Mouse (Mus musculus) CH12.LX (cell line): ENCODE data around the gene Krtap5-2. TPM values are rescaled to one million over a fixed set of nuclear protein-coding genes. Genes with fewer than 3 reads are reported as not detected.
"Not testable (repeated sequence)": the region's sequence is repeated elsewhere in the genome, so short reads cannot be mapped to it uniquely, and the experiment has no call there.

Experiments
- DNase-seq: peaks from one replicate; pipeline ENCODE4 v3.0.0-alpha.2; 2013; ENCODE audit errors: extremely low read depth
- H3K27ac ChIP-seq: 2 replicates; pipeline ENCODE4 v1.5.1; 2012; ENCODE audit warnings: low read depth, mild to moderate bottlenecking, control low read depth, moderate library complexity; ENCODE audit not compliant: insufficient read depth
- H3K27me3 ChIP-seq: replicated peaks from 2 replicates; pipeline ENCODE3; 2012; ENCODE audit warnings: inconsistent platforms
- H3K36me3 ChIP-seq, 2 experiments: replicated peaks in 1 of 2; 2 replicates each; pipeline versions ENCODE3 to v1.6.1; 2012; ENCODE audit warnings: inconsistent platforms in 1 of 2, low read length in 1 of 2, mild to moderate bottlenecking in 1 of 2, mixed read lengths in 1 of 2, moderate library complexity in 1 of 2; ENCODE audit not compliant: control insufficient read depth in 1 of 2, insufficient read depth in 1 of 2
- H3K4me1 ChIP-seq, 2 experiments: 2 replicates each; pipeline ENCODE4 v1.6.1; 2012; ENCODE audit warnings: inconsistent platforms in 1 of 2, moderate library complexity in 1 of 2; ENCODE audit not compliant: insufficient read depth in 2 of 2, control insufficient read depth in 1 of 2
- H3K4me2 ChIP-seq: 2 replicates; pipeline ENCODE4 v1.6.1; 2012; ENCODE audit warnings: low read depth, mild to moderate bottlenecking, control low read depth; ENCODE audit not compliant: poor library complexity, insufficient read depth, severe bottlenecking
- H3K4me3 ChIP-seq, 3 experiments: fragments of 150-350 bp in 1 of 3; sonication (generic) in 1 of 3; replicated peaks in 1 of 3; 2 replicates each; pipeline versions ENCODE3 to v1.5.1; 2011 to 2012; ENCODE audit warnings: low read depth in 2 of 3, low read length in 2 of 3, mild to moderate bottlenecking in 2 of 3, moderate library complexity in 2 of 3, control low read depth in 1 of 3, improper control_type of control experiment in 1 of 3, inconsistent platforms in 1 of 3, mixed read lengths in 1 of 3; ENCODE audit not compliant: poor library complexity in 1 of 3
- H3K79me2 ChIP-seq: replicated peaks from 2 replicates; pipeline ENCODE4 v1.6.1; 2012; ENCODE audit warnings: mild to moderate bottlenecking, moderate library complexity; ENCODE audit not compliant: control insufficient read depth, poor library complexity, insufficient read depth, severe bottlenecking; ENCODE audit errors: extremely low read depth
- H3K9ac ChIP-seq: 2 replicates; pipeline ENCODE4 v1.6.1; 2012; ENCODE audit warnings: low read depth, mild to moderate bottlenecking, control low read depth, moderate library complexity; ENCODE audit not compliant: insufficient read depth
- H3K9me3 ChIP-seq: replicated peaks from 2 replicates; pipeline ENCODE3; 2012; ENCODE audit warnings: low read length, inconsistent platforms, mixed read lengths
- CHD1 ChIP-seq: IDR thresholded peaks from 2 replicates; pipeline ENCODE4 v1.6.1; 2012; ENCODE audit warnings: low read depth, low read length, improper control_type of control experiment, inconsistent platforms
- CHD2 ChIP-seq: IDR thresholded peaks from 2 replicates; pipeline ENCODE4 v1.6.1; 2011; ENCODE audit warnings: low read length, improper control_type of control experiment
- E2F4 ChIP-seq: IDR thresholded peaks from 2 replicates; pipeline ENCODE4 v1.6.1; 2011; ENCODE audit warnings: low read depth, low read length, improper control_type of control experiment; ENCODE audit not compliant: insufficient replicate concordance
- GABPA ChIP-seq: IDR thresholded peaks from 2 replicates; pipeline ENCODE4 v1.6.1; 2012; ENCODE audit warnings: low read depth, low read length, improper control_type of control experiment, inconsistent platforms; ENCODE audit not compliant: insufficient replicate concordance
- IRF4 ChIP-seq: IDR thresholded peaks from 2 replicates; pipeline ENCODE4 v1.6.1; 2014; ENCODE audit warnings: low read depth, mild to moderate bottlenecking, inconsistent platforms, low read length, improper control_type of control experiment
- JUN ChIP-seq: IDR thresholded peaks from 2 replicates; pipeline ENCODE4 v1.6.1; 2011; ENCODE audit warnings: low read depth, mild to moderate bottlenecking, low read length, improper control_type of control experiment, moderate library complexity; ENCODE audit not compliant: insufficient read depth
- JUND ChIP-seq: conservative IDR thresholded peaks from 2 replicates; pipeline ENCODE4 v1.6.1; 2011; ENCODE audit warnings: low read depth, low read length, improper control_type of control experiment
- MAFK ChIP-seq: IDR thresholded peaks from 2 replicates; pipeline ENCODE4 v1.6.1; 2011; ENCODE audit warnings: low read length, improper control_type of control experiment; ENCODE audit not compliant: insufficient replicate concordance
- MXI1 ChIP-seq: IDR thresholded peaks from 2 replicates; pipeline ENCODE4 v1.6.1; 2011; ENCODE audit warnings: mild to moderate bottlenecking, low read depth, low read length, improper control_type of control experiment
- NRF1 ChIP-seq: IDR thresholded peaks from 2 replicates; pipeline ENCODE4 v1.6.1; 2014; ENCODE audit warnings: low read depth, mild to moderate bottlenecking, inconsistent platforms, low read length, improper control_type of control experiment, moderate library complexity
- RCOR1 ChIP-seq: conservative IDR thresholded peaks from 2 replicates; pipeline ENCODE4 v1.6.1; 2012; ENCODE audit warnings: low read depth, mild to moderate bottlenecking, inconsistent platforms, low read length, improper control_type of control experiment
- SIN3A ChIP-seq: IDR thresholded peaks from 2 replicates; pipeline ENCODE4 v1.6.1; 2012; ENCODE audit warnings: low read length, improper control_type of control experiment, inconsistent platforms
- TBP ChIP-seq: conservative IDR thresholded peaks from 2 replicates; pipeline ENCODE4 v1.6.1; 2011; ENCODE audit warnings: low read depth, low read length, improper control_type of control experiment
- UBTF ChIP-seq: IDR thresholded peaks from 2 replicates; pipeline ENCODE4 v1.6.1; 2012; ENCODE audit warnings: low read depth, mild to moderate bottlenecking, inconsistent platforms, low read length, improper control_type of control experiment, moderate library complexity
- USF1 ChIP-seq: IDR thresholded peaks from 2 replicates; pipeline ENCODE4 v1.6.1; 2014; ENCODE audit warnings: low read depth, mild to moderate bottlenecking, inconsistent platforms, low read length, improper control_type of control experiment
- USF2 ChIP-seq: conservative IDR thresholded peaks from 2 replicates; pipeline ENCODE4 v1.6.1; 2011; ENCODE audit warnings: low read depth, low read length, improper control_type of control experiment
- ZC3H11A ChIP-seq: IDR thresholded peaks from 2 replicates; pipeline ENCODE4 v1.6.1; 2012; ENCODE audit warnings: low read depth, mild to moderate bottlenecking, inconsistent platforms, low read length, improper control_type of control experiment
- ZKSCAN1 ChIP-seq: IDR thresholded peaks from 2 replicates; pipeline ENCODE4 v1.6.1; 2012; ENCODE audit warnings: low read depth, inconsistent platforms, low read length, improper control_type of control experiment, borderline replicate concordance
- ZMIZ1 ChIP-seq: IDR thresholded peaks from 2 replicates; pipeline ENCODE4 v1.6.1; 2012; ENCODE audit warnings: low read depth, mild to moderate bottlenecking, inconsistent platforms, low read length, improper control_type of control experiment
- dilution Hi-C: fragments of 300-500 bp; cut with MboI; formaldehyde crosslinking; loops from 2 replicates; pipeline ENCODE4 v1.14.3; 2020; ENCODE audit warnings: low sequenced_read_pairs; ENCODE audit not compliant: extremely low pct_unique_long_range_greater_than_20kb, extremely low pct_ligation_motif_present
- in situ Hi-C: fragments of 300-500 bp; cut with MboI; formaldehyde crosslinking; loops from 3 replicates; pipeline ENCODE4 v1.14.3; 2019; ENCODE audit warnings: low sequenced_read_pairs, low pct_ligation_motif_present, low pct_unique_long_range_greater_than_20kb, mixed read lengths
- polyA plus RNA-seq: library from polyadenylated mRNA; unstranded; fragments of >175 nt; gene quantifications from 2 replicates; pipeline ENCODE4 v1.2.1, GENCODE M21; 2012; ENCODE audit warnings: low read depth; ENCODE audit not compliant: insufficient read length
- total RNA-seq, 2 experiments: library from RNA; depleted of rRNA; stranded (reverse); fragments of 300-350 nt in 1 of 2; fragments of >200 nt in 1 of 2; gene quantifications; 2 replicates each; pipeline ENCODE4 v1.2.3; 2012 to 2014

The Krtap5-2 gene
- total and polyA plus RNA-seq, 3 experiments: not detected

- H3K27me3 ChIP-seq: peaks cover 57% of the 10 kb centered on the region
- H3K36me3 ChIP-seq: no peaks in the 10 kb centered on the region
- no peak within 1 kb of the TSS for H3K4me2 ChIP-seq
- H3K9ac ChIP-seq: no peak within 1 kb of the TSS
- H3K27ac ChIP-seq: no peak within 1 kb of the TSS
- DNase-seq: no peak
- dilution Hi-C loops: no loop called here
- H3K79me2 ChIP-seq: no peaks in the 10 kb centered on the region
- no peaks in the 10 kb centered on the region for H3K4me1 ChIP-seq
- in situ Hi-C loops: no loop called here
- no peaks in the 10 kb centered on the region for H3K9me3 ChIP-seq
- no peak within 1 kb of the TSS for H3K4me3 ChIP-seq
- no peak for TF ChIP-seq RCOR1
- no peak for TF ChIP-seq NRF1
- no peak for TF ChIP-seq MXI1
- TF ChIP-seq JUN: no peak
- TF ChIP-seq CHD1: no peak
- TF ChIP-seq E2F4: no peak
- TF ChIP-seq USF2: no peak
- TF ChIP-seq GABPA: no peak
- TF ChIP-seq CHD2: no peak
- no peak for TF ChIP-seq JUND
- TF ChIP-seq SIN3A: no peak
- TF ChIP-seq ZC3H11A: no peak
- TF ChIP-seq UBTF: no peak
- TF ChIP-seq ZMIZ1: no peak
- TF ChIP-seq, all 38 proteins: peak for 0
These were observed 35.8 kb upstream of the Krtap5-2 start, which contains the start of gene Gm7579 for GRCm38 (mm10) chr7:142211559-142211958. Gene Gm7579, plus strand, starts transcription at chr7:142211859.

GRCm38 (mm10) chr7:142206891-142207290 is 31.1 kb upstream of the Krtap5-2 start:
- H3K9me3 ChIP-seq, H3K4me2 ChIP-seq, H3K27ac ChIP-seq, H3K4me3 ChIP-seq, dilution Hi-C loops, in situ Hi-C loops, H3K36me3 ChIP-seq, H3K9ac ChIP-seq, DNase-seq, H3K79me2 ChIP-seq, H3K4me1 ChIP-seq: not testable (repeated sequence)
- peaks cover 65% of the 10 kb centered on the region for H3K27me3 ChIP-seq

GRCm38 (mm10) chr7:142205488-142205887 is 29.7 kb upstream of the Krtap5-2 start:
- TF ChIP-seq NRF1: no peak
- TF ChIP-seq USF1: no peak
- no peak for TF ChIP-seq GABPA
- TF ChIP-seq TBP: no peak
- no peak for TF ChIP-seq CHD1
- no peak for TF ChIP-seq ZKSCAN1
- TF ChIP-seq MAFK: no peak
- no peak for TF ChIP-seq ZC3H11A
- no peak for TF ChIP-seq IRF4
- dilution Hi-C loops: no loop called here
- Histone ChIP-seq H3K27ac (no peak overlapping the region), H3K4me2 (no peak overlapping the region), H3K36me3 (no peaks in the 10 kb centered on the region), H3K27me3 (peaks cover 61% of the 10 kb centered on the region), H3K9ac (no peak overlapping the region), H3K4me3 (no peak overlapping the region), H3K9me3 (no peaks in the 10 kb centered on the region), H3K4me1 (no peaks in the 10 kb centered on the region), H3K79me2 (no peaks in the 10 kb centered on the region)
- in situ Hi-C loops: no loop called here
- DNase-seq: no peak
